Mouse (Mus musculus): Measurements from ENCODE around the gene Dll1. TPM values are rescaled to one million over a fixed set of nuclear protein-coding genes. Genes with fewer than 3 reads are reported as not detected.

The Dll1 gene
- polyA plus RNA-seq, 1 experiment from 2014 or later = 13.5 TPM

GRCm38 (mm10) chr17:15329740-15330318 is 46.8 kb downstream of the Dll1 start:
- no peak overlapping the region for H3K4me3 ChIP-seq (ENCODE audit: low read depth, low read length)
- H3K36me3 ChIP-seq (ENCODE audit: control insufficient read depth, insufficient read depth, low read length) = no peaks in the 10 kb centered on the region
- H3K9ac ChIP-seq (replicated peaks; ENCODE audit: low read depth, low read length) = no peak overlapping the region
- H3K4me1 ChIP-seq (ENCODE audit: control insufficient read depth, insufficient read depth, low read length) = peaks cover 7% of the 10 kb centered on the region
- no peak for ATAC-seq (ENCODE audit: insufficient number of reproducible peaks, insufficient read depth, low FRiP score, low read depth)
- H3K27ac ChIP-seq (ENCODE audit: low read length) = no peak overlapping the region
- no peaks in the 10 kb centered on the region for H3K9me3 ChIP-seq (ENCODE audit: control insufficient read depth, low read depth, low read length)
- H3K4me2 ChIP-seq (replicated peaks; ENCODE audit: low read depth, low read length) = no peak overlapping the region
- 80% methylated on average over 10 of the region's 10 CpGs for WGBS
- H3K27me3 ChIP-seq (ENCODE audit: control insufficient read depth, insufficient read depth, low read length) = no peaks in the 10 kb centered on the region

- Histone ChIP-seq H3K4me1 (ENCODE audit: control insufficient read depth, insufficient read depth, low read length) (peaks cover 17% of the 10 kb centered on the region), H3K4me3 (ENCODE audit: low read depth, low read length) (no peak overlapping the region), H3K9me3 (ENCODE audit: control insufficient read depth, low read depth, low read length) (no peaks in the 10 kb centered on the region), H3K36me3 (ENCODE audit: control insufficient read depth, insufficient read depth, low read length) (no peaks in the 10 kb centered on the region), H3K4me2 (replicated peaks; ENCODE audit: low read depth, low read length) (no peak overlapping the region), H3K27me3 (ENCODE audit: control insufficient read depth, insufficient read depth, low read length) (no peaks in the 10 kb centered on the region), H3K9ac (replicated peaks; ENCODE audit: low read depth, low read length) (no peak overlapping the region), H3K27ac (ENCODE audit: low read length) (no peak overlapping the region)
- WGBS = 83% methylated on average over 5 of the region's 5 CpGs
- no peak for ATAC-seq (ENCODE audit: insufficient number of reproducible peaks, insufficient read depth, low FRiP score, low read depth)
Observed at GRCm38 (mm10) chr17:15327106-15327505, 49.6 kb downstream of the Dll1 start.

DNA sequence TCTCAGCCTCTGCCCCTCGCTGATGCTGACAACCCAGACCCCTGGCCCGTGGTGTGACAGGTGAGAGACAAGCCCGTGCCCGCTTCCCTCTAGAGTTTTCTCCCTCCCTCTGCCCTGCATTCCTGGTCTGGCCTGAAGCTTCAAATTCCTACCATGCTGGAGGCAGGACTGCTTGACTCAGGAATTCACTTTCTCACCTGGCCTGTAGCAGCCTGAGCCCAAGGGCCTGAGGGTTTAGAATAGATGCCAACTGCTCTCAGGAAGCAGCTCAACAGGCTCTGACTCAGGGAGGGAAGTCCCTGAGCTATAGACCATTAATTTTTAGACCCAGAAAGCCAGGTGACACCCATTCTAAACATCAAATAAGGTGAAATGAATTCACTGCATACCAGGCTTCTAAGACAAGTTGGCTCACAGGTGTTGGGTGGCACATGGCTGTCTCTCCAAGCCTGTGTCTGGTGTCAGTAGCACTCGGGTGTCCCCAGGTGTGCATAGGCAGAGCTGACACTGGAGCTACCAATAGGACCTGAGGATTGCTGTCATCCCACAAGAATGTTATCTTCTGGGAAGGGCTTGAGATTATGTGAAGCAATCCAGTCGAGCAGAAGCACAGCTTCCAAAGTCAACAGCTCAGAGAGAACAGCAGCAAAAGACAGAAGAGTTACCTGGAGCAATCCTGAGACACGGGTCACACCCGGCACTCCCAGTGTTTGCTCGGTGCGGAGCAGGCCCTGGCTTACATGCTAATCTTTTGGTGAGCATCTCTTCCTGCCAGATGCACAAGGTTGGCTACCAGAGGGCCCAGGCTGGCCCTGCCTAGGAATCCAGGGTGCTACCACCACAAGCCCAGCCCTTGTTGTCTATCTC is 50.5 kb downstream of the Dll1 start:
- 66% methylated on average over 10 of the region's 10 CpGs for WGBS
- ATAC-seq (ENCODE audit: insufficient number of reproducible peaks, insufficient read depth, low FRiP score, low read depth) = no peak
- no peaks in the 10 kb centered on the region for H3K9me3 ChIP-seq (ENCODE audit: control insufficient read depth, low read depth, low read length)
- H3K27ac ChIP-seq (ENCODE audit: low read length) = no peak overlapping the region
- H3K4me2 ChIP-seq (replicated peaks; ENCODE audit: low read depth, low read length) = no peak overlapping the region
- no peak overlapping the region for H3K9ac ChIP-seq (replicated peaks; ENCODE audit: low read depth, low read length)
- H3K36me3 ChIP-seq (ENCODE audit: control insufficient read depth, insufficient read depth, low read length) = no peaks in the 10 kb centered on the region
- peaks cover 17% of the 10 kb centered on the region for H3K4me1 ChIP-seq (ENCODE audit: control insufficient read depth, insufficient read depth, low read length)
- no peak overlapping the region for H3K4me3 ChIP-seq (ENCODE audit: low read depth, low read length)
- H3K27me3 ChIP-seq (ENCODE audit: control insufficient read depth, insufficient read depth, low read length) = no peaks in the 10 kb centered on the region

DNA sequence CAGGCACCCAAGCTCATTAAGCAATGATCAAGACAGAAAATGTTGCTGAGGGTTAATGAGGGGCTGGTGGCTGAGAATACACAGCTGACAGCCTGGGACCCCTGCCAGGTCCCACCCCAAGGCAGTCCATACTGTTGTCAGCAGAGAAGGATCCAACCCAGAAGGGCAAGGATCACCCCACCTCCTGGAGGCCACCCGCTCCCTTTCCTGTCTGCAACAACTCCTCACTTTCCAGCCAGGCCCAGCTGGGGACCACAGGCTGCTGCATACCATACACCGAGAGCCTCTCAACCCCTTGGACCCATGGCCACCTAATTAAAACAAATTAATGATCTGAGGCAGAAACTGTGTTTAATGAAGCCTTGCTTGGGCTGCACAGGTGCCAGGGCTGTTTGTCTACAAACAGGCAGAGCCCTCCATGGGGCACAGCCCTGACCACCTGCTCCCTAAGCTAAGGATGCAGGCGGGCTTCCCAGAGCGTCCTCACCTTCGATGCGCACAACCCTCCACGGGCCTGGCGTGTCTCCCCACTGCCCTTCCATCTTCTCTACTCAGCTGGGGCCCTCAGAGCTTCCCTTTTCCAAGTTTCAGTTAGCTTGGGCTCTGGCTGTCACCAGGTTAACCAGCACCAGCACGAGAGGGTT is 53.4 kb downstream of the Dll1 start:
- no peak overlapping the region; the same call in 1 of the 2 replicates for H3K27ac ChIP-seq (ENCODE audit: low read length)
- peak; percentile 71; the same call in 1 of the 2 replicates for ATAC-seq (ENCODE audit: insufficient number of reproducible peaks, insufficient read depth, low FRiP score, low read depth)
- no peak overlapping the region for H3K4me3 ChIP-seq (ENCODE audit: low read depth, low read length)
- H3K9ac ChIP-seq (replicated peaks; ENCODE audit: low read depth, low read length) = no peak overlapping the region
- no peaks in the 10 kb centered on the region for H3K9me3 ChIP-seq (ENCODE audit: control insufficient read depth, low read depth, low read length)
- H3K27me3 ChIP-seq (ENCODE audit: control insufficient read depth, insufficient read depth, low read length) = no peaks in the 10 kb centered on the region
- H3K36me3 ChIP-seq (ENCODE audit: control insufficient read depth, insufficient read depth, low read length) = no peaks in the 10 kb centered on the region
- peaks cover 17% of the 10 kb centered on the region for H3K4me1 ChIP-seq (ENCODE audit: control insufficient read depth, insufficient read depth, low read length)
- no peak overlapping the region for H3K4me2 ChIP-seq (replicated peaks; ENCODE audit: low read depth, low read length)
- 66% methylated on average over 9 of the region's 9 CpGs for WGBS

Other genes starting within 250 kb of the Dll1 start
- gene Fam120b, start 19.3 kb upstream of the Dll1 start, polyA plus RNA-seq (2014; fragmentation: Nextera tagmentation; extraction: Ambion mirVana) = 30.3 and 30.7 TPM in 2 replicates
- gene Psmb1, start 122.9 kb upstream of the Dll1 start, polyA plus RNA-seq (2014; fragmentation: Nextera tagmentation; extraction: Ambion mirVana) = 254 and 268 TPM in 2 replicates
- gene Tbp, start 123.0 kb upstream of the Dll1 start, polyA plus RNA-seq (2014; fragmentation: Nextera tagmentation; extraction: Ambion mirVana) = 57.5 and 60.8 TPM in 2 replicates
- 38.9 and 45.7 TPM in 2 replicates for gene Pdcd2, start 150.4 kb upstream of the Dll1 start, polyA plus RNA-seq (2014; fragmentation: Nextera tagmentation; extraction: Ambion mirVana)
- 0.93 and 1.4 TPM in 2 replicates for gene Prdm9, start 187.5 kb upstream of the Dll1 start, polyA plus RNA-seq (2014; fragmentation: Nextera tagmentation; extraction: Ambion mirVana)

All from stomach, embryonic 14.5 days (tissue).